Mouse (Mus musculus): Measurements from ENCODE around the gene Smox.

DNA sequence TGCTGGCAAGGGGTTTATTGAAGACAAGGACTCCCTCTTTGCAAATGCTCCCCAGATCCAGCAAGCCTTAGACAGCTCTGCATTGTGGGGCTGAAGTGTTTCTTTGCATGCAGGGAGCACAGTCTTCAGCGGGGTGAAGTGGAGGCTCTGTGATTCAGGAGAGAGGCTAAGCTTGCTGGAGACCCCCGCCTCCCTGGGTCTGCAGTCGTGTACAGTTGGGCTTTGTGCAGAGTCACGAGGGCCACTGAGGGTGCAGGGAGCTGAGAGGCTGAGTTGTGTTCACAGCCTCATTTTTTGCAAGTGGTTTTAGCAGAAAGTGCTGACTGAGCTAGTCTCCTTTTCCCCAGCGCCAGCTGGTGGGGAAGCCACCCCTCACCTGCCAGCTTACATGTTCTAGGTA is 10.6 kb downstream of the Smox start:
- TF ChIP-seq TCF12 (IDR thresholded peaks at IDR 0.05; ENCODE audit: low read depth, low read length): no peak
- no peak for TF ChIP-seq POLR2A (IDR thresholded peaks at IDR 0.05; ENCODE audit: control insufficient read depth in 1 of 2, insufficient read depth in 1 of 2, low read depth in 1 of 2, low read length in 2 of 2, poor library complexity in 1 of 2)
- TF ChIP-seq CTCF (IDR thresholded peaks at IDR 0.05 in 2 of 3, conservative IDR thresholded peaks at IDR 0.05 in 1 of 3; ENCODE audit: control insufficient read depth in 1 of 3, insufficient read depth in 1 of 3, low read depth in 2 of 3, low read length in 3 of 3, poor library complexity in 1 of 3, severe bottlenecking in 1 of 3): no peak
- TF ChIP-seq TBP (IDR thresholded peaks at IDR 0.05; ENCODE audit: low read depth, low read length): no peak
- TF ChIP-seq EP300 (IDR thresholded peaks at IDR 0.05; ENCODE audit: low read depth in 1 of 2, low read length in 2 of 2): no peak
